Mouse (Mus musculus): ENCODE measurements around the gene Hsph1. TPM values are rescaled to one million over a fixed set of nuclear protein-coding genes. Genes with fewer than 3 reads are reported as not detected.

Hsph1 gene
- total and polyA plus RNA-seq, 3 experiments = 12.6 to 75.7 (median 62.1) TPM

DNA sequence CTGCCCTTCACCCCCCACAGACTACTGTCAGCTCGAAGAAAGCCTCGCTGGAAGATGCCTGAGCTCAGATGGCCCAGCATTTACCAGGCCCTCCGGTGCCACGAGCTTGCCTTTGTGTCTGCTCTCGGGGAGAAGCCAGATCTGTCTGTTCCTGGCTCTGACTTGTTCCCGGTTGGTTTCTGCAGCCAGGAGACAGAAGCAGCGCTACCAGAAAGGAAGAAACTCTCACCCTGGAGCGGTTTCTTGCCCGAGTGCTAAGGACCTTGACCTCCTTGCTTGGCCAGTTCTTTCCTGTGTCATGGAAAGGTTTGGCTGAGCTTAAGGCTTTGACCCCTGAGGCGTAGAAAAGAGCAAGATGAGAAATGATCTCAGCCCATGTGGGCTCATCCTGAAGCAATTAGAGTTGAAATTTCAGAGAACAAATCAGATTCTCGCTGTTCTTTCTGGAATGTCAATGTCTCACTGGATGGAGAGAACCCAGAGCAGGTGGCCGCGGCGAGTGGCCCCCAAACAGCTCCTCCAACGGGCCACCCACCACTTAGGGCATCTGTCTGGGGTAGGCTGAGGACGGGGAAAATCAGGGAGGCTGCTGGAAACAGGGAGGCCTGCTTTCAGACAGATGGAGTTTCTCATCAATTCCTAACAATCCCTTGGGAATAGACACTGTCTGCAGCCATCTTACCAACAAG is 24.6 kb downstream of the Hsph1 start:
- WGBS = 62% methylated on average over 16 of the region's 16 CpGs
- intact Hi-C loops (cut with DNase I) = no loop called here
- H3K27me3 ChIP-seq (ENCODE audit: control insufficient read depth, insufficient read depth, low read length) = no peaks in the 10 kb centered on the region
- no peaks in the 10 kb centered on the region for H3K4me1 ChIP-seq (ENCODE audit: control insufficient read depth, insufficient read depth, low read length)
- no peaks in the 10 kb centered on the region for H3K79me2 ChIP-seq (replicated peaks; ENCODE audit: control insufficient read depth, insufficient read depth, low read length)
- no peak overlapping the region for H3K9ac ChIP-seq (ENCODE audit: low read depth, low read length)
- H3K27ac ChIP-seq = no peak overlapping the region
- TF ChIP-seq EP300 (IDR thresholded peaks at IDR 0.05; ENCODE audit: insufficient read depth, low read depth, low read length) = no peak
- TF ChIP-seq CTCF (IDR thresholded peaks at IDR 0.05) = no peak
- TF ChIP-seq POLR2A (IDR thresholded peaks at IDR 0.05; ENCODE audit: insufficient read depth, low read depth, low read length) = no peak
- no peak for DNase-seq
- H3K4me3 ChIP-seq = no peak overlapping the region
- no peaks in the 10 kb centered on the region for H3K36me3 ChIP-seq (ENCODE audit: control insufficient read depth, insufficient read depth, low read length)

GRCm38 (mm10) chr5:149607083-149607720 is 29.0 kb downstream of the Hsph1 start:
- Histone ChIP-seq H3K9ac (ENCODE audit: low read depth, low read length) (no peak overlapping the region), H3K79me2 (replicated peaks; ENCODE audit: control insufficient read depth, insufficient read depth, low read length) (no peaks in the 10 kb centered on the region), H3K36me3 (ENCODE audit: control insufficient read depth, insufficient read depth, low read length) (no peaks in the 10 kb centered on the region), H3K4me3 (no peak overlapping the region), H3K27ac (no peak overlapping the region), H3K4me1 (ENCODE audit: control insufficient read depth, insufficient read depth, low read length) (no peaks in the 10 kb centered on the region), H3K27me3 (ENCODE audit: control insufficient read depth, insufficient read depth, low read length) (no peaks in the 10 kb centered on the region)
- DNase-seq = no peak
- intact Hi-C loops (cut with DNase I) = no loop called here
- TF ChIP-seq EP300 (IDR thresholded peaks at IDR 0.05; ENCODE audit: insufficient read depth, low read depth, low read length) = no peak
- TF ChIP-seq CTCF (IDR thresholded peaks at IDR 0.05) = no peak
- no peak for TF ChIP-seq POLR2A (IDR thresholded peaks at IDR 0.05; ENCODE audit: insufficient read depth, low read depth, low read length)
- 80% methylated on average over 8 of the region's 8 CpGs for WGBS

DNA sequence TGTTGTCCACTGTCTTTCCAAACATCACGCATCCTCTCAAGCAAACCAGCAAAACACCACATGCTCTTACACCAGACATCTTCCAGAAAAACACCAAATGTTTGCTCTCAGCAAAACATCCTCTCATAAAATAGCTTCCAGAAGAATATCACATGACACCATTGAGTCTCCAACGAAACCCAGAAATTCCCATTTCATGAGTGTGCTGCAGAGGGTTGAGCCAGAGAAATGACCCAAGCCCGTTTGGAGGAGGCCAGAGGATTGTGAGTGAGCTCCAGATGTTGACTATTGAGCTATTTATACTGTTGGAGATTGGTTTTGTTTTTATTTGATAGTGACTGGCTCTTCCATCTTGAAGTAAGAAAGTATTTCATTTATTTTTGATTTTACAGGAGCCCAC is 32.9 kb downstream of the Hsph1 start:
- intact Hi-C loops (cut with DNase I) = no loop called here
- Histone ChIP-seq H3K9ac (ENCODE audit: low read depth, low read length) (no peak overlapping the region), H3K36me3 (ENCODE audit: control insufficient read depth, insufficient read depth, low read length) (no peaks in the 10 kb centered on the region), H3K79me2 (replicated peaks; ENCODE audit: control insufficient read depth, insufficient read depth, low read length) (no peaks in the 10 kb centered on the region), H3K27ac (no peak overlapping the region), H3K27me3 (ENCODE audit: control insufficient read depth, insufficient read depth, low read length) (no peaks in the 10 kb centered on the region), H3K4me3 (no peak overlapping the region), H3K4me1 (ENCODE audit: control insufficient read depth, insufficient read depth, low read length) (no peaks in the 10 kb centered on the region)
- no peak for TF ChIP-seq CTCF (IDR thresholded peaks at IDR 0.05)
- TF ChIP-seq POLR2A (IDR thresholded peaks at IDR 0.05; ENCODE audit: insufficient read depth, low read depth, low read length) = no peak
- no peak for TF ChIP-seq EP300 (IDR thresholded peaks at IDR 0.05; ENCODE audit: insufficient read depth, low read depth, low read length)
- 61% methylated on average over 3 of the region's 3 CpGs for WGBS
- no peak for DNase-seq

DNA sequence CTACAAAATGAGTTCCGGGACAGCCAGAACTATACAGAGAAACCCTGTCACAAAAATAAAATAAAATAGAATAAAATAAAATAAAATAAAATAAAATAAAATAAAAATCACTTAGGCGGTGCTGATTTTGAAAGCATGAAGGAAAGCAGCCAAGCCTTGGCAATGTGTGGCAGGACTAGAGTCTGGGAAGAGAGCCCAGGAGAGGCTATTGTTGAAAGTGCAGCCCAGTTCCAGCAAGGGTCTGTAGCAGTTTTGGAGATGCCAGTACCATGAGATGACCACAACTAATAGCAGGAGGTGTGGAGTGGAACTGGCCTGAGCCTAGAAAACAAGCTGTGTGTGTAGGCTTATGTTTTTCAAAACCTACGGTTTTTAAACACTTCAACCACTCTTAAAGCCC is 34.2 kb downstream of the Hsph1 start:
- no peak for DNase-seq
- intact Hi-C loops (cut with DNase I) = no loop called here

DNA sequence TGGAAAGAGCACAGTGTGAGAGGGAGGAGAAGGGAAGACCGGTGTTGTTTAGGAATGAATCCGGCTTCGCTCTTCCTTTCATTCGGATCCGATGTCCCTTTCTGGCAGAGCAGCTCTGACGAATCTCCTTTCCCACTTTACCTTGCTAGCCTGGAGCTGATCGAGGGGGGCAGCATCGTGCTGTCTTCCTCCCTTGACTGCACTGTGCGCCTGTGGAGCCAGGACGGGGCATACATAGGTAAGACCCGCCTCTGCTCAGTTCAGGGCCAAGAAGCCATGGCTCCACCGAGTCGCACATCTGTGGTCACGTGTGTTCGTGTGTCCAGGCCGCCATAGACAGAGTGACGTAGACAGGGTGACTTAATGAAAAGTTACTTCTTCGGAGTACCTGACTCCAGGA is 38.8 kb downstream of the Hsph1 start:
- intact Hi-C loops (cut with DNase I) = no loop called here
- no peaks in the 10 kb centered on the region for H3K79me2 ChIP-seq (replicated peaks; ENCODE audit: control insufficient read depth, insufficient read depth, low read length)
- no peak overlapping the region for H3K9ac ChIP-seq (ENCODE audit: low read depth, low read length)
- H3K4me3 ChIP-seq = no peak overlapping the region
- no peaks in the 10 kb centered on the region for H3K27me3 ChIP-seq (ENCODE audit: control insufficient read depth, insufficient read depth, low read length)
- 45% methylated on average over 18 of the region's 18 CpGs for WGBS
- H3K36me3 ChIP-seq (ENCODE audit: control insufficient read depth, insufficient read depth, low read length) = no peaks in the 10 kb centered on the region
- TF ChIP-seq EP300 (IDR thresholded peaks at IDR 0.05; ENCODE audit: insufficient read depth, low read depth, low read length) (no peak), POLR2A (IDR thresholded peaks at IDR 0.05; ENCODE audit: insufficient read depth, low read depth, low read length) (no peak), CTCF (IDR thresholded peaks at IDR 0.05) (no peak)
- H3K27ac ChIP-seq = no peak overlapping the region
- no peaks in the 10 kb centered on the region for H3K4me1 ChIP-seq (ENCODE audit: control insufficient read depth, insufficient read depth, low read length)
- DNase-seq = no peak

More for the DNA sequence above, 34.2 kb downstream of the Hsph1 start:
- H3K27ac ChIP-seq = no peak overlapping the region
- H3K27me3 ChIP-seq (ENCODE audit: control insufficient read depth, insufficient read depth, low read length) = no peaks in the 10 kb centered on the region
- 88% methylated on average over 3 of the region's 3 CpGs for WGBS
- no peaks in the 10 kb centered on the region for H3K4me1 ChIP-seq (ENCODE audit: control insufficient read depth, insufficient read depth, low read length)
- no peaks in the 10 kb centered on the region for H3K79me2 ChIP-seq (replicated peaks; ENCODE audit: control insufficient read depth, insufficient read depth, low read length)
- no peak overlapping the region for H3K9ac ChIP-seq (ENCODE audit: low read depth, low read length)
- H3K36me3 ChIP-seq (ENCODE audit: control insufficient read depth, insufficient read depth, low read length) = no peaks in the 10 kb centered on the region
- TF ChIP-seq POLR2A (IDR thresholded peaks at IDR 0.05; ENCODE audit: insufficient read depth, low read depth, low read length) (no peak), CTCF (IDR thresholded peaks at IDR 0.05) (no peak), EP300 (IDR thresholded peaks at IDR 0.05; ENCODE audit: insufficient read depth, low read depth, low read length) (no peak)
- no peak overlapping the region for H3K4me3 ChIP-seq

GRCm38 (mm10) chr5:149594215-149594614 is 42.0 kb downstream of the Hsph1 start:
- intact Hi-C loops (cut with DNase I) = no loop called here
- H3K4me1 ChIP-seq (ENCODE audit: control insufficient read depth, insufficient read depth, low read length) = peaks cover 3% of the 10 kb centered on the region; the same call in 1 of the 2 replicates
- no peak for DNase-seq
- TF ChIP-seq EP300 (IDR thresholded peaks at IDR 0.05; ENCODE audit: insufficient read depth, low read depth, low read length) (no peak), POLR2A (IDR thresholded peaks at IDR 0.05; ENCODE audit: insufficient read depth, low read depth, low read length) (no peak), CTCF (IDR thresholded peaks at IDR 0.05) (no peak)
- no peaks in the 10 kb centered on the region for H3K79me2 ChIP-seq (replicated peaks; ENCODE audit: control insufficient read depth, insufficient read depth, low read length)
- 80% methylated on average over 3 of the region's 3 CpGs for WGBS
- no peak overlapping the region for H3K4me3 ChIP-seq
- no peak overlapping the region for H3K9ac ChIP-seq (ENCODE audit: low read depth, low read length)
- H3K27me3 ChIP-seq (ENCODE audit: control insufficient read depth, insufficient read depth, low read length) = no peaks in the 10 kb centered on the region
- H3K36me3 ChIP-seq (ENCODE audit: control insufficient read depth, insufficient read depth, low read length) = no peaks in the 10 kb centered on the region
- no peak overlapping the region for H3K27ac ChIP-seq

All from heart, adult 2 months (tissue).